Mouse (Mus musculus): Measurements from ENCODE around the gene Dazap1. TPM values are rescaled to one million over a fixed set of nuclear protein-coding genes. Genes with fewer than 3 reads are reported as not detected.
A peak's percentile ranks its signal among the peaks of the same experiment; 100 is the strongest.

Dazap1 gene
- total and polyA plus RNA-seq, 2 experiments from 2014 or later = 34.5 to 109 TPM

DNA sequence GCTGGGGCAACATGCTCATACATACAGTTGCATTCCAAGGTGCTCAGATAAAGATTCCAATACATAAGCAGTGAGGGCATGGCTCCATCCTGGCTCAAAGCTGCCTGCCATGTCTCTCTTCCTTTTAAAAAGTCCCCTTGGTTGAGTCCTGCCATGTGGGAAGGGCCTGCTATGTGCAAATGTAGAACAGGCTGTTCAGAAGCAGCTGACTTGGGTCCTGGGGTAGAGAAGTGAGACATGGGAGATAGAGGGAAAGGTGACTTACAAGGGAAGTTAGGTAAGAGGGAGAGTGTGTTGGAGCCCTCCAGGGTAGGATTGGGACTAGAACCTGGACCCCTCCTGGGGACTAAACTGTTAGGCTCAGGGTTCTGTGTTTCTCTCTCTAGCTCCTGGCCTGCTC is 9.3 kb upstream of the Dazap1 start:
- no peak overlapping the region for H3K4me2 ChIP-seq (ENCODE audit: low read depth, low read length, poor library complexity, severe bottlenecking)
- H3K27ac ChIP-seq (ENCODE audit: low read depth, low read length) = no peak overlapping the region
- peaks cover 11% of the 10 kb centered on the region for H3K4me1 ChIP-seq (ENCODE audit: insufficient read depth, low read length)
- H3K36me3 ChIP-seq (ENCODE audit: insufficient read depth, low read length) = peaks cover 35% of the 10 kb centered on the region
- no peaks in the 10 kb centered on the region for H3K27me3 ChIP-seq (ENCODE audit: insufficient read depth, low read length)
- no peak overlapping the region for H3K4me3 ChIP-seq (ENCODE audit: low read depth, low read length)
- no peak for TF ChIP-seq CTCF (IDR thresholded peaks at IDR 0.05)
- H3K9ac ChIP-seq (replicated peaks; ENCODE audit: low read length, poor library complexity, severe bottlenecking) = no peak overlapping the region
- DNase-seq (ENCODE audit: low spot score) (no peak), ATAC-seq (ENCODE audit: low FRiP score) (no peak)
- no peaks in the 10 kb centered on the region for H3K9me3 ChIP-seq (ENCODE audit: low read length)

GRCm38 (mm10) chr10:80252493-80253274 is 8.6 kb upstream of the Dazap1 start:
- DNase-seq (ENCODE audit: low spot score) (no peak), ATAC-seq (ENCODE audit: low FRiP score) (no peak)
- no peaks in the 10 kb centered on the region for H3K9me3 ChIP-seq (ENCODE audit: low read length)
- no peak overlapping the region for H3K4me2 ChIP-seq (ENCODE audit: low read depth, low read length, poor library complexity, severe bottlenecking)
- no peak overlapping the region for H3K9ac ChIP-seq (replicated peaks; ENCODE audit: low read length, poor library complexity, severe bottlenecking)
- H3K4me1 ChIP-seq (ENCODE audit: insufficient read depth, low read length) = peaks cover 11% of the 10 kb centered on the region
- H3K27ac ChIP-seq (ENCODE audit: low read depth, low read length) = no peak overlapping the region
- no peaks in the 10 kb centered on the region for H3K27me3 ChIP-seq (ENCODE audit: insufficient read depth, low read length)
- no peak for TF ChIP-seq CTCF (IDR thresholded peaks at IDR 0.05)
- H3K4me3 ChIP-seq (ENCODE audit: low read depth, low read length) = no peak overlapping the region
- WGBS = 92% methylated on average over 11 of the region's 11 CpGs
- H3K36me3 ChIP-seq (ENCODE audit: insufficient read depth, low read length) = peaks cover 35% of the 10 kb centered on the region

- no peaks in the 10 kb centered on the region for H3K27me3 ChIP-seq (ENCODE audit: insufficient read depth, low read length)
- H3K4me3 ChIP-seq (ENCODE audit: low read depth, low read length) = no peak overlapping the region
- ATAC-seq (ENCODE audit: low FRiP score) = no peak
- WGBS = 95% methylated on average over 6 of the region's 6 CpGs
- H3K4me1 ChIP-seq (ENCODE audit: insufficient read depth, low read length) = peaks cover 11% of the 10 kb centered on the region
- no peak for TF ChIP-seq CTCF (IDR thresholded peaks at IDR 0.05)
- no peaks in the 10 kb centered on the region for H3K9me3 ChIP-seq (ENCODE audit: low read length)
- no peak for DNase-seq (ENCODE audit: low spot score)
- H3K4me2 ChIP-seq (ENCODE audit: low read depth, low read length, poor library complexity, severe bottlenecking) = no peak overlapping the region
- no peak overlapping the region for H3K9ac ChIP-seq (replicated peaks; ENCODE audit: low read length, poor library complexity, severe bottlenecking)
- H3K36me3 ChIP-seq (ENCODE audit: insufficient read depth, low read length) = peaks cover 38% of the 10 kb centered on the region
- H3K27ac ChIP-seq (ENCODE audit: low read depth, low read length) = no peak overlapping the region
These were observed 7.7 kb upstream of the Dazap1 start for GRCm38 (mm10) chr10:80253551-80253950.

GRCm38 (mm10) chr10:80254331-80255297 is 6.7 kb upstream of the Dazap1 start:
- Histone ChIP-seq H3K27me3 (ENCODE audit: insufficient read depth, low read length) (no peaks in the 10 kb centered on the region), H3K4me1 (ENCODE audit: insufficient read depth, low read length) (peaks cover 12% of the 10 kb centered on the region), H3K9me3 (ENCODE audit: low read length) (no peaks in the 10 kb centered on the region), H3K4me2 (ENCODE audit: low read depth, low read length, poor library complexity, severe bottlenecking) (no peak overlapping the region), H3K9ac (replicated peaks; ENCODE audit: low read length, poor library complexity, severe bottlenecking) (no peak overlapping the region), H3K36me3 (ENCODE audit: insufficient read depth, low read length) (peaks cover 39% of the 10 kb centered on the region), H3K27ac (ENCODE audit: low read depth, low read length) (no peak overlapping the region), H3K4me3 (ENCODE audit: low read depth, low read length) (no peak overlapping the region)
- WGBS = 92% methylated on average over 26 of the region's 26 CpGs
- no peak for TF ChIP-seq CTCF (IDR thresholded peaks at IDR 0.05)
- ATAC-seq (ENCODE audit: low FRiP score) (no peak), DNase-seq (ENCODE audit: low spot score) (no peak)

DNA sequence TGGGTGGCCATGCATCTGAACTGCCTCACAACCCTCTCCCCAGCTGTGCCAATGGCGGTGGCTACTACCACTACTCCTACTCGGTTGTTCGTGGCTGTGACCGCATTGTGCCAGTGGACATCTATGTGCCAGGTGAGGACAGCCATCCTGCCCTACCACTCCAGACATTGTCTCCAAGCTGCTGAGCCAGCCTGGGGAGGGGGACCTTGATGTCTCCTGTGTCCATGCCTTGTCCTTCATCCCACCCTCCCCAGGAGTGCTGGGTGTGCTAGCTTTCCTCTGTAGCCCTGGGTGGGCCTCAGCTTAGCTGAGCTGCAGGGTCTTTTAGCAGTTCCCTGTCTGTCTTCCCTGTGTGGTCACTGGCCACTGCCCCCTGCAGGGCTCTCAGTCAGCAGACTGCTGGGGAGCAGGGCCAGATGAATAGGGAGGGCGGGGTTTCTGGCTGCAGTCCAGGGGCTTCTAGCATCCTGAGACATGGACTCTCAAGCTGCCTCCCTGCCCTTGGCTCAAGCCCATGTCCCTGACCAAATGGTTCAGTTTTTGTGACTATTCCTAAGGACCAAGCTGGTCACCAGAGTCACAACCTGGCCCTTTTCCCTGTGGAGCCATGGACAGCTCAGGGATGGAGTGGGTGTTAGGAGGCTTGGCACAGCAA is 5.3 kb upstream of the Dazap1 start:
- Histone ChIP-seq H3K4me2 (ENCODE audit: low read depth, low read length, poor library complexity, severe bottlenecking) (no peak overlapping the region), H3K4me1 (ENCODE audit: insufficient read depth, low read length) (peaks cover 7% of the 10 kb centered on the region; the same call in 1 of the 2 replicates), H3K4me3 (ENCODE audit: low read depth, low read length) (no peak overlapping the region), H3K9ac (replicated peaks; ENCODE audit: low read length, poor library complexity, severe bottlenecking) (no peak overlapping the region), H3K27ac (ENCODE audit: low read depth, low read length) (no peak overlapping the region), H3K9me3 (ENCODE audit: low read length) (no peaks in the 10 kb centered on the region), H3K36me3 (ENCODE audit: insufficient read depth, low read length) (peaks cover 39% of the 10 kb centered on the region), H3K27me3 (ENCODE audit: insufficient read depth, low read length) (no peaks in the 10 kb centered on the region)
- ATAC-seq (ENCODE audit: low FRiP score) (no peak), DNase-seq (ENCODE audit: low spot score) (peak; percentile 52)
- 85% methylated on average over 5 of the region's 5 CpGs for WGBS
- TF ChIP-seq CTCF (IDR thresholded peaks at IDR 0.05) = peak; percentile 16; the same call in 1 of the 2 replicates

Measured in midbrain, postnatal 0 days (tissue).